Mouse (Mus musculus) ovary, postnatal 10 days (tissue): ENCODE data around the gene Efcab11.

Experiments
- DNase-seq: peaks from one replicate; pipeline ENCODE4 v3.0.0; 2022; ENCODE audit warnings: low spot score

Gene Efcab11

GRCm38 (mm10) chr12:99752986-99753385 is 131.3 kb downstream of the Efcab11 start:
- DNase-seq = no peak

DNA sequence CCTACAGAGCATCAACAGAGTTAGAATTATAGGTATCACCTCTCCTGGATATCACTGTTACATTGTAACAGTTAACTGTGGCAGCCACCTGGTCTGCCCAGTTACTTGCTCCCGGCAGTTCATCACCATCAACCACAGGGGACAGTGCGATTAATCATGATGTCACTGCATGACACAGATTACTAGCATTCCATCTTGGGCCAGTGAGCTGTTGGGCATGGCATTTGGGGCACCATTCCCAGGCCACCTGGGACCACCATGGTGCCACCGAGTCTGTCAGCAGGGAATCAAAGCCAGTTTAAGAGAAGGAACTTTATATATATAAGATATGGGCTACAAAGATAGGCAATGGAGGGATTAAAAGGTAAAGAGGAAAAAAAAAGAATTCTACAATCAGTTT is 134.8 kb downstream of the Efcab11 start:
- DNase-seq = no peak

DNA sequence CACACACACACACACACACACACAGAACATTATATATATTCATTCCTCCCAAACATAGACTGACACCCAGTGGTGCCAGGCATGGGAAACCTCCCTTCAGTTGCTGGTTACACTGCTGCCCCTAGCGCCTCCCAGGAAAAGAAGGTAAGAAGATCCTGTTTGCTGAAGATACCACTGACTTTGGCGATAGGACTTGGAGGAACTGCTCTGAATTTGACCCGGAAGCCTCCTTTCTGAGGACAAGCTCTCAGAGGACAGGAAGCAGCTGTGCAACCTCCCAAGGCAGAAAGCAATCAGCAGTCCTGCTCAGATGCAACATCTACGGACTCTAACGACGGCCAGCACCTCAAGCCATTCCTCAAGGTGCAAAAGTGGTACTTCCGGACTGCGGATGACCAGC is 142.6 kb downstream of the Efcab11 start:
- no peak for DNase-seq

GRCm38 (mm10) chr12:99739211-99739610 is 145.0 kb downstream of the Efcab11 start:
- DNase-seq = no peak

DNA sequence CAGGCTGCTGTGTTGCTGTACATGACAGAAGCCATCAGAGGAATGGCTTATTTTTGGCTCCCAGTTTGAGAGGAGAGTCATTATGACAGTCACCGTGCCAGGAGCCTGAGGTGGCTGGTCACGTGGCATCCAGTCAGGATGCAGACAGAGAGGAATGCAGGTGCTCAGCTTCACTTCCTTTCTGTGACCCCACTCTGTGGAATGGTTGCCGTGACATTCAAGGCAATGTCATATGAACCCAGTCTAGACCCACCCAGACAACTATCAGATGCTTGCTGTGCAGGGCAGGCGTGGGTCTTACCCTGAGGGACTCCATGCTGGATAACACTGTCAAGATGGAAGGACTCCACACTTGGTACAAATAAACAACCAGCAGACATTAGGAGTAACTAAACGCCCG is 146.0 kb downstream of the Efcab11 start:
- DNase-seq = no peak

- DNase-seq = no peak
Observed at GRCm38 (mm10) chr12:99736971-99737370, 147.3 kb downstream of the Efcab11 start.

GRCm38 (mm10) chr12:99735172-99735571 is 149.1 kb downstream of the Efcab11 start:
- no peak for DNase-seq

- no peak for DNase-seq
Observed at GRCm38 (mm10) chr12:99724206-99724605, 160.0 kb downstream of the Efcab11 start.

- no peak for DNase-seq
Observed at GRCm38 (mm10) chr12:99723791-99724190, 160.4 kb downstream of the Efcab11 start.

DNA sequence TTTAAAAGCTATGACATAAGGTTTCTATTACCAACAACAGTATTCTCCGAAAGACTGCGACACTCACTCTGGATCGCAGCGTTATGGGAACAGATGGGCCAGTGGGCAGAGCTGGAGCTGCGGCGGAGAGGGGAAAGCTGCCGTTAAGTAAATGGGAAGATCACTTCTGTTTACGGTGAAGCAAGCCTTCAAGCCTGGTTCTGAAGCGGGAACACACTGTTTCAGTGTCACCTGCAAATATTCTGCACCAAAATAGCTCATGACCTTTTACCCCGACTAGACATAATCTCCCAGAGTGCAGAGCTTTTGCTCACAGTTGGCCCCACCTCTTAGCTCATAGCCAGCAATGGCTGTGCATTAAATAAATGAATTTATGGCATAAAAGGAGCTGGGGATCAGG is 162.9 kb downstream of the Efcab11 start:
- DNase-seq = no peak

GRCm38 (mm10) chr12:99719777-99720176 is 164.5 kb downstream of the Efcab11 start:
- DNase-seq = no peak

GRCm38 (mm10) chr12:99718161-99718560 is 166.1 kb downstream of the Efcab11 start:
- no peak for DNase-seq

DNA sequence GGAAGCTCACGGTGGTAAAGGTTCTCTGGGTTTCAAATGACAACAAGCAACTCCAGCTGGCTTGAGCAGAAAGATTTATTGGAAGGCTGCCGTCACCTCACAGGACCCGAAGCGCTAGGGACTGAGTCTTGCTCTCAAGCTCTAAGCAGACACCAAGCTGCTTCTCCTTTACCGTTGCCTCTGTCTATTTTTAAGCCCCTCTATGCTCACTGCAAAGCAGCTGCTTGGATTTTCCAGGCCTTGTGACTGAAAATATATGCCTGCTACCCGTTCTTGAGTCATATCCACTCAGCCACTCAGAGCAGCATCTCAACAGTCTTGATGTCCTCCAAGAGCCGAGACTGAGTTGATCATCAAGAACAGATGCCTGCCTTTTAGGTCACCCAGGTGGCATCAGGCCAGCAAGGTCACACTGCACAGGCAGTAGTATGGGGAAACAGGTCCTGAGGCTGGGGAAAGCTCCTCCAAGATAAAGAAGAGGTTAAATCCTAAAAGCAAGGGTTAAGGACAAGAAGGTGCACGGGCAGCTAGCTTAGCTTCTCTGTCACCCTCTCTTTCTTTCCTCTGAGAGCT is 168.1 kb downstream of the Efcab11 start:
- DNase-seq = no peak

- no peak for DNase-seq
Observed at GRCm38 (mm10) chr12:99715129-99716037, 168.9 kb downstream of the Efcab11 start.

DNA sequence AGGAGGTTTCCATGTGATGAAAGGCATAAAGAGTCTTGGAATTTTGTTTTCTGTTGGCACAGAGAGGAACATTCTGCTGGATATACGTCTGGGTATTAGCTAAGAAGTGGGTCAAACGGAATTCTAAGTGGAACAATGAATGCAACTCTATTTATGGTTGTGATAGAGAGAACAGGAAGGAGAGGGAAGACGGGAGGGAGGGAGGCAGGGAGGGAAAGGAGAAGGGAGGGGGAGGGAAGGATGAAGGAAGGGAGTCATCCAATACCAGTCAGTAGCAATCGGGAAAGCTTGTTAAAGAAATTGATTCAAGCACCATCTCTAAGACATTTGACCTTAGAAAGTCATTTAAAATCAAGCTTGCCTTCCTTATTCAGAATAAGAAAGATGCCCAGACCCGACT is 172.0 kb downstream of the Efcab11 start:
- DNase-seq = no peak

DNA sequence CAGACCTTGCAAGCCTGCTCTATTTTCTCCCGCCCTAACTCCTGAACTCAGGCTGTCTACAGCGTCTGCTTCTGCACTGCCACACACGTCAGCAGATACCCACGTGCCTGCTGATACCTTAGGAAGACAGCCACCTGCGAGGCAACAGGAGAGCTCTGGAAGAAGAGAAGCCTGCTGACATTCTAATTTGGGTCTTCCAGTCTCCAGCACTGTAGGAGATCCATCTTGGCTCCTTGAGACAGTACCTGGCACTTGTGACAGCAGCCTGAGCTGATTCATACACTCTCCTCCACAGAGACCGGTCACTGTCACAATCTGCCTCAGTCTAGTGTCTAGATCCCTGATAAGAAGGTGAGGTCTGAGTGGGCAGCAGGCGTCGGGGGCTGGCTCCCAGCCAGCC is 182.0 kb downstream of the Efcab11 start:
- no peak for DNase-seq

DNA sequence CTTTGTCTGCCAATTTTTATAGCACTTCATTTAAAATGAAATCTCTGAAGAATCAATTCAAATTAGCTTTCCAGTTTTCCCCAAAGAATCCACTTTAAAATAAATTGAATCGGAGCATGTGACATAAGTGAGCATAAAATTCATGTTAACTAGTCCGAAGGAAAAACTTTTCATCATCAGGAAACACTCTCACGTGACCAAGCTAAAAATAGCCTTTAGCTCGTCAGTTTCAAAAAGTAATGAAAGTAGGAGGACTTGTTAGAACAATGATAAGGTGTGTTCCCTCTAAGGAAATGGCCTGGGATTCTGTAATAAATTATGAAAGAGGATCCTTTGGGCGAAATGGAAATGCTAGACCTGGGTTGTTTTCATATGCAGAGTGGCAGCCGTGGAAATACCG is 183.9 kb downstream of the Efcab11 start:
- no peak for DNase-seq

DNA sequence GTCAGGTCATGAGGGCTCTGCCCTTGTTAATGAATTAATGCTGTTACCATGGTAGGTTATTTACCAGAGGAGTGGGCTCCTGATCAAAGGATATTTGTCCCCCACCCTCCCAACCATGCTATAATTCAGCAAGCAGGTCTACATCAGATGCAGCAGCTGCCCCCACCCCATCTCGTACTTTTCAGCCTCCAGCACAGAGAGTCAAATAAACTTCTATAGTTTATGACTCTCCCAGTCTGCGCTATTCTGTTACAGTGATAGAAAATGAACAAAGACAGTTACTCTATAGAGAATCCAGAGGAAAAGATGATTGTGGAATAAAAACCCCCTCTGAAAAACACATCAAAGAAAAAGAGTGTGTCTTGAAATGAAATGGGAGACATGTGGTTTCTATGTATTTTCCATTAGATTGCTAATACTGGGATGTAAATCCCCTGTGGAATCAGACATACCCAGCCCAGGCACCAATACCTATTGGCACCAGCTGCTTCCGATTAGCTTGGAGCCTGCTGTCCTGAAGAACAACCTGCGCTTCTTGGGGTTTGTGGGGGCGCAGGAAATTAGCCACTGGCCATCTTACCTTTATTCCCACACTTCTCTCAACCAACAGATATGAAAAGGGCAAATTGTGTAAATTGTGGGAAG is 184.7 kb downstream of the Efcab11 start:
- no peak for DNase-seq

- DNase-seq = no peak
Observed at GRCm38 (mm10) chr12:99694066-99694465, 190.2 kb downstream of the Efcab11 start.

GRCm38 (mm10) chr12:99686418-99686992 is 197.7 kb downstream of the Efcab11 start:
- DNase-seq = no peak

GRCm38 (mm10) chr12:99685451-99686100 is 198.7 kb downstream of the Efcab11 start:
- no peak for DNase-seq

DNA sequence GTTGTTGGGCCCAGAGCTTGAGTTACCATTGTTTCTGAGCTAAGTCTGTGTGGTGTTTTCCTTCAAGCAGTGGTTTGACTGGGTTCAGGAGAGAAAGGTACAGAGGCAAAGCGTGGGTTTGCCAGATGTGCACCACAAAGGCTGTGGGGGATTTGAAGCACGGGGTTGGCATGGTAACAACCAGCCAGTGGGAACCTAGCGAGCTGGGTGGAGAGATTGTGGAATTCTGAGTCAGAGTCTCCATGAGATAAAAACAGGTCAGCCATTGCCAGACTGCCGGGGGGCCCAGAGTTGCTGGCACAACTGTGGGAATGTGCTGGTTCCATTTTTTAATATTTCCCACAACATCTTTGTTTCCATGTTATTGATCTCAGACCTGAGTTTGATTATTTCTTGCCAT is 202.6 kb downstream of the Efcab11 start:
- DNase-seq = no peak
